Mouse (Mus musculus) right cerebral cortex, adult 2 months (tissue): ENCODE results near the gene E130309D02Rik.

Experiments used
- DNase-seq, 2 experiments: peaks; one replicate each; pipeline ENCODE4 v3.0.0; 2021 to 2022; ENCODE audit warnings: low spot score in 2 of 2

E130309D02Rik gene

DNA sequence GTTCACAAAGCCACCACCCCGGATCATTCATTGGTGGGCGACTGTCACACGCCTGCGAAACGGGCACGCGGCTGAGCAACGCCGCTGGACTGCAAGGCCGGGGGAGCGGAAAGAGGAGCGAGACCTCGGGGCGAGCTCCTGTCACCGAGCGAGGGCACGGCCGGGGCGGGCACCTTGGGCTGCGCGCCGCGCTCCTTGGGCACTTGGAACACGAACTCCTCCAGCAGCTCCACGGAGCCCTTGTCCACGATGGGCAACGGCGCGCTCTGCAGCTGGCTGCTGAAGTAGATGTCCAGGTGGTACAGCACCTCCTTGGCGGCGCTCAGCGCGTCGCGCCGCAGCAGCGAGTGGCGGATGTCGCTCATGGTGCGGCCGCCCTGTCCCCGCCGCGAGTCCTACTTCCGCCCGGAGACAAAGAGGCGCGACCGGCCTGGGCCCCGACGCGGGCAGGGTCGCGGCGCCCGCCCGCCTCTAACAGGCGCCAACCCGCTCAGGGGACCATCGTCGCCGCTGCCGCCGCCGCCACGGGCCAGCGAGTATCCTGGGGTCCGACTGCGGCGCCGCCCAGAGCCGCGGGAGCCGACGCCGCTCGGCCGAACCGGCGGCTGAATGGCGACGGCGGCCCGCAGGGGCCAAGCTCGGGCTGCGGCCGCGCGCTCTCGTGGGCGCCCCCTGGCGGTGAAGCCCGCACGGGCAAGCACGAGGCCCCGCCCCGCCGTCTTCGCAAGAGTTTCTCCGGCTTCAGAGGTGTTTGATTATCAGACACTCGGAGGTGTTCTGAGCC is at the start of gene E130309D02Rik:
TSS of gene E130309D02Rik (minus strand) at position 631 of the 784 bp plus-strand sequence.
- DNase-seq = peak; percentile 86 to 87

DNA sequence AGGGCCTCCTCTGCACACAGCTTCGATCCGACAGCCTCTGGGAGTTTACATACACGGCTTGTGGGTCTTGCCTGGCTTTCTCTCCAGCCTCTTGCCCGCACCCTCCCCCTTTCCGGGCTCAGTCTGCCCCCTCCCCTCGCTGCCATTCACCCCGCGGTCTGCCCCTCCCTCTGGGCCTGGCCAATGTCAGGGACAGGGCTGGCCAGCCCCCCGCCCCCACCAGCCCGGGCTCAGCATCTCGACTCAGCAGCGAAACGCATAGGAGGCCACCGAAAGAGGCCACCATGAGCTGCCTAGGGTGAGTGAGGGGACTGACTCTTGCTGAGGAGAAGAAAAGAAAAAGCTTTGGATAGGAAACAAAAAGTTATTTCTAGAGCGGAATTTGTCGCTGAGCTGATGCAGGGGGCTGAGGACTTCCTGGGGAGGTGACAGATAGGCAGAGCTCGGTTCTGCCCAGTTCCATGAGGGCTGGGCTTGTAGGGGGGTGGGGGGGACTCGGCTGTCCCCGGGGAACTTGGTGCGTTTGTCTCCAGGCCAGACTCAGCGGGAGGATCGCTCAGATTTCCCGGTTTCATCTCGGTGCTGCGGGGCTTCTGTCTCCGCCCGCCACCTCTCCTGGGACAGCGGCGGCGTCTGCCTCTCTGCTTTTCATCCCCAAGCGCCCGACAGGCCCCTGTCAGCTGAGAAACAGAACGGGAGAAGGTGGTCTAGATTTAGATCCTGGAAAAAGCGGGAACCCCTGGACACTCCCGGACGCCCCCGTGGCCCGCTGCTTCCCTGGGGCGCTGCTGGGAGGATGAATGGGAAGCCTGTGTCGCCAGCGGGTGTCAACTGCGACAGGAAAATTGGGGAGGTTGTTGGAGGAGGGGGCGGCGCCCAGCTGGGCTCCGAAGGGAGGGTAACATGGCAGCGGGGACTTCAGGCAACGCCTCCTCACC is 48.8 kb upstream of the E130309D02Rik start:
- no peak for DNase-seq

DNA sequence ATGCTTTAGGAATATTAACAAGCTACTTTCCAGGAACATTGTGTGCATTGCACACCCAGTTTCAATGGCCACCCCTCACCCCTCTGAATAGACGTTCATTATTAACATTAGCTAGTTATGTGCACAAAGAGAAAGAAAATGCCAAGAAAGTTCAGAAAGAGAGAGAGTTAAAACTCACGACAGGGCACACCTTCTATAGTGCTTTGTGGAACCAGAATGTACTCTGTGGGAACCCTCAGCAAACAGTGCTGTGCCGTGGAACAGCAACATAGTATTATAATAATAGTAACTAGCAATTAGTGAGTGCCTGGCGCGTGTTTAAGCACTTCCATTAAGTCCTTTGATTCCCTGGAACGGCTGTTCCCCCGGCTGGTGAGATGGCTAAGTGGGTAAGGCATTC is 46.3 kb upstream of the E130309D02Rik start:
- no peak for DNase-seq

DNA sequence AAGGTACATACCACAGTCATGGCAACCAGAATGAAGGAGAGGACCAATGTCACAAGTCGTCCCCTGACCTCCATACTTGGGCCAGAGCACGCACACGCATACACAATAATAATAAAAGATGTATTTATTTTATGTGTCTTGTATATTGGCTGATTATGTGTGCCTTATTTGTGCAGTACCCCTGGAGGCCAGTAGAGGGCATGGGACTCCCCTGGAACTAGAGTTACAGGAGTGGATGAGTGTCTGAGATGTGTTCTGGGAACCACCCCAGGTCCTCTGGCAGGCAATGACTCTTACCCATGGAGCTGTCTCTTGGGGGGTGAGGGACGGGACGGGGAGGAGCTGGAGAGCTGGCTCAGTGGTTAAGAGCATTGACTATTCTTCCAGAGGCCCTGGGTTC is 44.8 kb upstream of the E130309D02Rik start:
- DNase-seq = no peak

DNA sequence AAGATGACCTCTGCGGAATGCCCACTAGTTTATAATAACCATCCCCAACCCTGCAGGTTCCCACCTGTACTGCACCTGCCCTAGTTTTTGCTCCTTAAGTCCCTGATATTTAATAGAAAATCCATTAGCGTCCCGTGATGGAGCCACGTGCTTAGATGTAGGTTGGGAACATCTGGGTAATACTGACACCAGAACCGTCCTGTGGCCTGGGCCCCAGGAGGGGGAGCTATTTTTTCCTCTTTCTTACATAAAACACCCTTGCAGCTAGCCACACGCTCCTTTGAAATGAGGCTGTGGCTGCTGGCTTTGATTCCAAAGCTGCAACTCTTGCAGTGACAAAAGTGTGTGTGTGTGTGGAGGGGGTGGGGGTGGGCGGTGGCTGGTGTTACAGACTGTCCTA is 44.1 kb upstream of the E130309D02Rik start:
- no peak for DNase-seq

DNA sequence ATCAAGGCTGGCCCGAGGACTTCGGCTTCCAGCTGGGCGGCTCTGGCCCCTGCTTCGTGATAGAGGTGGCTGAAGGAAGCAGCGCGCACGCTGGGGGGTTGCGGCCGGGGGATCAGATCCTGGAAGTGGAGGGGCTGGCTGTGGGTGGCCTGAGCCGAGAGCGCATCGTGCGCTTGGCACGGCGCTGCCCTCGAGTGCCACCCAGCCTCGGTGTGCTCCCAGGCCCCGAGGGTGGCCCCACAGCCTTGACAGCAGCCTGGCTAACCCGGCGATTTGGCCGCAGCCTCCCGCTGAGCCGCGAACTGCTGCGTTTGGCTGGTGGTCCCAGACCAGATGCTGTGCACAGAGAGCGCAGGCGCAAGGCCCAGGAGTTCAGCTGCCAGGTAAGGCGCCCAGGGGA is 42.4 kb upstream of the E130309D02Rik start:
- DNase-seq = no peak

DNA sequence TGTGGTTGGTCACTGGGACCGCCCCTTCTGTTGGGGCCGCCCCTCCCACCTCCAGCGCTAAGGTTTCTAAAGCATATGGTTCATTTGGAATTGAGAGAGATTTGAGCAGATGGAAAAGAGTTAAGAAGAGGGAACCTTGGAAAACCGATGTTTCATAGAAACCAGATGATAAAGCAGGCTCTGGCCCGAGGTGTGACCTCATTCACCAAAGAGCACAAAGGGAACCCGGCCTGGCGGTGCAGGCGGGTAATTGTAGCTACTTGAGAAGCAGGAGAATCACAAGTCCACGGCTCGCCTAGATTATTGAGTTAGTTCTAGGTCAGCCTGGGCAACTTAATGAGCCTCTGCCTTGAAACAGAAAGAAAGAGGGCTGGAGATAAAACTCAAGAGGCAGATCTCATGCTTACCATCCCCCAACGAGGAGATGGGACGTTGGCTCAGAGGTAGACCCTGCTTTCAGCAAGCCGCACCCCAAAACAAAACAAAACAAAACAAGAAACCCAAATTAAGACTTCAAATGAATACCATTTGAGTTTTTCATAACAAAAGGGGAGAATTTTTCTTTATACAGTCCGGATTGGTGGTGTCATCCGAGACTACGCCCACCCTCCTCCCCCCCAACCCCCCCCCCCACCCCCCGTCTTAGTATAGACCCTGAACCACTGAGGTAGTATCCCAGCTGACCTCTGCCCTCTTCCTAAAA is 41.7 kb upstream of the E130309D02Rik start, which contains the start of gene Grid2ip:
TSS of gene Grid2ip (plus strand) at position 653 of the 703 bp plus-strand sequence.
- no peak for DNase-seq

DNA sequence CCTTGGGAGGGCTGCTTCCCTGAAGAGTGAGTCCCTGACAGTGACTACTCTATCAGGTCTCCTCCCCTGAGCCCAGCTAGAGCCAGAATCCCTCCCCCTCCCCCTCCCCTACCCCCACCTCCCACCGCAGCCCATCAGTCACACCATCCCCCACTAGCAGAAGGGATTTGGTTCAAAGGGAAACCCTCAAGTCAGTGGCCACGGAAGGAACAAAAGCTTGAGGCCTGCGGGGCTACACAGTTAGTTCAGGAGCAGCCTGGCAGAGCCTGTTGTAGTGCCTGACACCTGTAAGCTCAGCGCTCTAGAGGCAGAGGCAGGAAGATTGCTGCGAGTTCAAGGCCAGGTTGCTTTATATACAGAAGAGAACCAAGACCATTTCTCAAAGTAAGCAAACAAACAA is 40.9 kb upstream of the E130309D02Rik start:
- no peak for DNase-seq

DNA sequence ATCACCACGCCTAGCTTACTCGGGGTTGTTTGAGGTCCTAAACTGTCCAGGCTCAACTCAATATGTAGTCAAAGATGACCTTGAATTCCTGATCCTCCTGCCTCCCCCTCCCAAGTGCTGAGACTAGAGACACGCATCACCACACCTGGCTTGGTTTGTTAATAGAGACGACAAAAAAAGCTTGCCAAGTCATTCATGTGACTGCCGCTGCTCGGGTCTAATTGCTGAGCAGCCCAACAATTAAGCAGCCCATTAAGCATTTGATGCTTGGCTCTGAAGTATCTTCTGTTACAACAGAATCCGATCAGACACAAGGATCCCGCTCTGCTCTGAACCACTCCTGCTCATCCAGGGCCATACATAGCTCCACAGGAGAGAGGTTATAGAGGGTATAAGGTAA is 31.2 kb upstream of the E130309D02Rik start:
- DNase-seq = no peak

DNA sequence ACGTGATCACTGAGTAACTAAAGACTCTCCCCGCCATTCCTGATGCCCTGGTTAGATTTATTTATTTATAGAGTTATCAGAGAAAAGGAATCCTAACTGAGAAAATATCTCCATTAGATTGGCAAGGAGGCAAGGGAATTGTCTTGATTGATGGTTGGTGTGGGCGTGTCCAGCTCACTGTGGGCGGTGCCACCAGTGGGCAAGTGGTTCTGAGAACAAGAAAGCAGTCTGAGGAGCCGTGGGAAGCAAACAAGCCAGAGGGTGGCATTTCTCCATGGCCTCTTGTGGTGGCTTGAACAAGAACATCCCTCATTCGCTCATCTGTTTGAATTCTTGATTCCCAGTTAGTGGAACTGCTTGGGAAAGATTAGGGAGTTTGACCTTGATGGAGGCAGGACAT is 24.4 kb upstream of the E130309D02Rik start:
- no peak for DNase-seq

DNA sequence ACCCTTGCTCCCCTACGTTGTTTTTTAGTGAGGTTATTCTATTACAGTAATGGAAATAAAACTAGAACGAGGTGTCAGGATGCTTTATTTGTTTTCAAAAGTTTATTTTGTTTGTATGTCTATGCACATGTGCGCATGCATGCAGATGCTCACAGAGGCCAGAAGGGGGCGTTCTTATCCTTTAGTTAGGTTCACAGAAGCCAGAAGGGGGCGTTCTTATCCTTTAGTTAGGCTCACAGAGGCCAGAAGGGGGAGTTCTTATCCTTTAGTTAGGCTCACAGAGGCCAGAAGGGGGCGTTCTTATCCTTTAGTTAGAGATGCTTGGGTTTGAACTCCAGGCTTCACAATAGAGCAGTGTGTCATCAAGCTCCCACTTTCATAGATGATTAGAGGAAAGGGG is 21.4 kb upstream of the E130309D02Rik start:
- DNase-seq = no peak

DNA sequence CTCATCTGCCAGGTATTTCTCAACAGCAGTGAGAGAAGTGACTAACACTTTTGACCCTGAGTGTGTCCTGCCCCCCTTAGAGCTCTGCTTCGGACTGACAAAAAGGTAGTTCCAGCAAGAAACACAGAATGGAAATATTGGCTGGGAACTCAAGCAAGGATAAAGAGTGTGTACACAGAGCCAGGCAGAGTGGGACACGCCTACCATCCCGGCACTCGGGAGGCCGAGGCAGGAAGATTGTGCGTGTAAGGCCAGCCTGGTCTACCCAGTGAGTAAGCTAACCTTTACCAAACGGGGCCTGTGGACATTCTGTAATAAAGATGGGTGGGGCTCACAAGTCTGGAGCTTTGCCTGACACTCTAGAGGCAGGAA is 19.9 kb upstream of the E130309D02Rik start:
- DNase-seq = no peak

DNA sequence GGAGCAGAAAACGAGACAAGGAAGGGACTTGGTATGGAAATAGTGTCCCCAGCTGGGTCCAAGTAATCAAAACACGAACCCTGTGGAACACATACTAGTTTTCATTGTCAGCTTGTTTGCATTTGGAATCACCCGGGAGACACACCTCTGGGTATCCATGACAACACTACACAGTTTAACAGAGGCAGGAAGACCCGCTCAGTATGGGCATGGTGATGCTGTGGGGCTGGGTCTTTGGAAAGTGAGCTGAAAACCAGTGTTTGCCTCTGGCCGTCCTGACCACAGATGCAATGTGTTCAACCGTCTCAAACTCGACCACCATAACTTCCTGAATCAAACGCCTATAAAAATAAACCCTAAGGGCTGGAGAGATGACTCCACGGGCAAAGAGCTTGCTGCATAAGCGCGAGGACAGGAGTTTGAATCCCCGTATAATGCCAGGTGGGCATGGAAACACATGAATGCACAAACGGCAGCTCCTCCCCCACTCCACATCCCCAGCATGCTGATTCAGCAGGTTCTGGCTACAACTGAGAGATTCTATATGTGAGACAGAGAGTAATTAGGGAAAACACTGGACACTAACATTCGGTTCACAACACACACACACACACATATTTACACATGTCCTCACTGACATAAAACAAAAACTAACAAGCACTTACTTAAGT is 19.4 kb upstream of the E130309D02Rik start:
- no peak for DNase-seq

DNA sequence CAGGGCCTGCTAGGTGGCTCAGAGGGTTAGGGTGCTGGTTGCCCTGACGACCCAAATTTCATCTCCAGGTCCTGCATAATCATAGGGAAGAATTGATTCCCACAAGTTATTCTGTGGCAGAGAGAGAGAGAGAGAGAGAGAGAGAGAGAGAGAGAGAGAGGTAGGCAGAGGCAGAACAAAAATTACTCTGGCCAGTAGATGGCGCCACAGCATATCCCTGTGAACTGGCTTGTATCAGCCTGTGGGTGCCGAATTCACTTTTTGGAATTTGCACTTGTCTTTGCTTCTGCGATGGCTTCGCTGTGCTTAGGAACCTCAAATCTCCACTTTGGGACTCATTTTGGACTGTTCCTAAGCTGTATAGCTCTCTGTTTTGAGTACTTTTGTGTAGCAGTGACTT is 18.7 kb upstream of the E130309D02Rik start:
- peak; percentile 92 to 93 for DNase-seq

DNA sequence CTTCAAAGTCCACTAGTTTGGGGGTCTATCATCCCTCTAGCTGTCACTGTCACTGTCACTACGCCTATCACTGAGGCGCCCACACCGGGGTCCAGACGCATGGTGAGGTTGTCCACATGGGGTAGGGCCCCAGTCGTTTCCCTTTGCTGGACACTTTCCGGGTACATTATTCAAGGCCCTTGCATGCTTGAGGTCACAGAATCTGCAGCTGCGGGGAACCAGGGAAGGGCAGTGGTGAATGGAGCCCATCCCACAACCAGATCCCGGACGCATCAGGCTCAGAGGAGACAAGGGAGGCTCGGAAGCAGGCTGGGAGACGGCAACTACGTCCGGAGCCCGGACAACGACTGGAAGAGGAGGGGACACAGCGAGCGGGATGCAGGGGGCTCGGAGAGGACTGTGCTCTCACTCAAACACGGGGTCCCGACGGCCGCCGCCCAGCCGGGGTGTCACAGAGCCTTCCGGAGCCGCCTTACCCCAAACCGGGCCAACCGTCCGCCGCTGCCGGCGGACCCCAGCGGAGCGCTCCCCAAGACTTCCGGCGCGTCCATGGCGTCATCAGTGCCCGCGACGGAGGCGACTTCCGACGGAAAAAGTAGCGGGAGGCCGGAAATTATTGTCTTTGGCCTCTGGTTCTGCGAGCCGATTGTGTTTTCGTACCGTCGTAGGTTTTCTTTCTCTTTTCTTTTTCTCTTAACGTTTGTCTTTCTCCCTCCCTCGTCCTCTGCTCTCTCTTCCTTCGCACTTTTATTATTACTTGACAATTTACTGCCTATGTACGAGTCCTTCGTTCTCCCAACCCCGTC is 13.7 kb upstream of the E130309D02Rik start, which contains the start of gene Zdhhc4:
TSS of gene Zdhhc4 (minus strand) at position 567 of the 806 bp plus-strand sequence.
- peak; percentile 91 to 94 for DNase-seq

DNA sequence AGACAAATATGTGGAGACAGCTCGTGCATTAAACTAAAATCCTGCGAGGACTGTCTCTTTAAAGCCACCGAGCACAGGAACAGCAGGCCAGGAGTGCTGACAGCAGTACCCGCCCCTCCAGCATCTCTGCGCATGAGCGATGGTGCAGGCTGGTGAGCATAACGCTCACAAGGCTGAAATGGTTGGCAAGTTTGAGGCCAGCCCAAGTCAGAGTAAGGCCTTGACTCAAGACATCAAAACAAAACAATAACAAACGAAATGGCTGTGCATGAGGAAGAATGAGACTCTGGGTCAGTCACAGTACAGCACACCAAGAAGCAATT is 2.1 kb upstream of the E130309D02Rik start:
- DNase-seq = no peak

DNA sequence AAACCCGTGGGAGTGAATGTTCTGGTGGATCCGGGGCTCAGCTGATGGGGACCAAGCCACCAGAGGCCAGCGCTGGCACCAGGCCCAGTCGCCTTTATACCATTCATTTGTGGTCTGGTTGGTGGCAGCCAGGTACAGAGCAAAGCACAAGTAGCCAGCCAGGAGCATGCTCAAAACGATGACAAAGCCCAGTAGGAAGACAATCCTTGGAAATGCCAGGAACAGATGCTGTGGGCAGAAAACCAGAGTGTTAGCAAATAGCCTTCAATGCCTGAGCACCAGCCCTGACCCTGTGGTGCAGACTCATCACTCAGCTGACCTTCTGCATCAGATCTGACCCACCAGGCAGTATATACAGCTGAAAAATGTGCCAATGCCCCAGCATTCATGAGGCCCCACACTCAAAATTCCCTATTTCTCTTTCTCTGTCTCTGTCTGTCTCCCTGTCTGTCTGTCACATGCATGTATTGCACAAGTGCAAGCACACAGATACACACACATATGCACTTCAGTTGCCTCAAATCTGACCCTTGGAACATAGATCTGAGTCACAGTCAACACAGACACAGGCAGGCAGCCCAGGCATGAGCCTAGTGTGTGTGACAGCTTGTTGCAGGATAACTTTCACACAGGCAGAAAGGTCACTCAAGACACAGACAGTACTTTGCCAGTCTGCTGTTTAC is 1.6 kb upstream of the E130309D02Rik start:
- DNase-seq = no peak

DNA sequence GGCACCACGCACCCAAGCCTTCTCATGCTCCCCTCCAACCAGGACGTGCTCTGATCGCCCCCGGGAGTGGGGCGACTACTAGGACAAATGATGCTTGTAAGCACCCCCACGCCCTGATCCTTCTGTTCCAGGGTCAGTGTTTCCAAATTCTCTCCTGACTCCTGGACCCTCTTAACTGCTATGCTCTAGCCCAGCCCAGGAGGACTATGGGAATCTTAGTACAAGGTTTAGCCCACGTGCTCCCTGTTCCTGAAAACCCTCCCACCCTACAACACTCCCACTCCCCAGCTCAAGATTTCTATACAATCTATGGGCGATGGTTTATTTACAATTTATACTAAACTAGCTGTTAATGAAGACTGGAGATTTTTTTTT is 341 bp upstream of the E130309D02Rik start:
- DNase-seq = no peak

DNA sequence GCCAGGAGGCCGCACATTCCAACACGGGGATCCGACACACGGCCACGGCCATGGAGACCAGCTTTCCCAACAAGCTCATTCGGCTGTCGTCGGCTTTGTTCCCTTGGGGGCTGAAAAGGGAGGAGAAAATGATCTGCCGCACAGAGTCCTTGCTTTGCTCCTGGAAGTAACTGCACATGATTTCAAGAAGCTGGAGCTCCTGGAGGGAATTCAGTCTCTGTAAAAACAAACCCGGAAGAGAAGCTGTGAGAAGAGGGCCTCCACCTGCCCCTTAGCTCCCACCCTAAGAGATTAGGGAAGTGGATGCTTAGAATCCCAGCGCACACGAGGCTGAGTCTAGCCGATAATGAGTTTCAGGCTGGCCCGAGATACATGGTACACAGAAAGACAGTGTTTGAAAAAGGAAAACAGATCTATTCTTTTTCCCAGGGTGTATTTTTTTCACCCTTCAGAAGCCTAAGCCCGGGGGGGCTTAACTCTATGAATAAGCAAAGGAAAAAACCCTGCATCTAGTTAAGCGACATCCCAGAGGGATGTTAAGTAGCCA is 904 bp downstream of the E130309D02Rik start:
- DNase-seq = no peak

DNA sequence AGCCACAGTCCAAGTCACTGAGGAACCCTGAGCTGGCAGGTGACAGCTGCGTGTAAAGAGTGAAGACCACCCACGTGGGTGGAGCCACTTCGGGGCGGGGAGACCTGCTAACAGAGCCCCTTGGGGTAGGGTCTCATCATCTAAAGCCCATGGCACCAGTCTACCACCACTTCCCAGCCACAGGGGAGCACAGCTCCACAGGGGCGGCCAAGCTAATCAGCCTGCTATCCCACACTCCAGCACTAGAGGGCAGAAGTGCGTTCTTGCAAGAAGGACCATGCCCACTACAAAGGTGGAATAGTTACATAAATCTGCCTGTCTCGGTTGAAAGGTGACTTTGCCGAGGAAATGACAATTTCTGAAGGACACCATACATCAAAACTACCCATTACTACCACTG is 3.3 kb downstream of the E130309D02Rik start:
- peak; percentile 86 to 87 for DNase-seq
